Mouse (Mus musculus) fibroblast of lung, adult 2 months (primary cell): Measurements from ENCODE around the gene Cct5.
"Not testable (repeated sequence)": the region's sequence is repeated elsewhere in the genome, so short reads cannot be mapped to it uniquely, and the experiment has no call there.

Experiments
- DNase-seq: peaks from one replicate; pipeline ENCODE4 v3.0.0-alpha.2; 2011; ENCODE audit warnings: low read depth

Cct5 gene

GRCm38 (mm10) chr15:31599834-31600233, 1.8 kb downstream of the Cct5 start:
- no peak for DNase-seq

GRCm38 (mm10) chr15:31595651-31596050, 6.0 kb downstream of the Cct5 start:
- DNase-seq = no peak

- DNase-seq = no peak
Measured at GRCm38 (mm10) chr15:31594260-31594659, 7.3 kb downstream of the Cct5 start.

- no peak for DNase-seq
Measured at GRCm38 (mm10) chr15:31592531-31592930, 9.1 kb downstream of the Cct5 start.

- DNase-seq = no peak
Measured at GRCm38 (mm10) chr15:31590176-31590575, 11.4 kb downstream of the Cct5 start.

- no peak for DNase-seq
Measured at GRCm38 (mm10) chr15:31588989-31589640, 12.5 kb downstream of the Cct5 start.

- no peak for DNase-seq
Measured at GRCm38 (mm10) chr15:31587789-31588188, 13.8 kb downstream of the Cct5 start.

- DNase-seq = no peak
Measured at GRCm38 (mm10) chr15:31586519-31586918, 15.1 kb downstream of the Cct5 start.

- DNase-seq = no peak
Measured at GRCm38 (mm10) chr15:31586088-31586487, 15.5 kb downstream of the Cct5 start.

- DNase-seq = no peak
Measured at GRCm38 (mm10) chr15:31585238-31585637, 16.4 kb downstream of the Cct5 start.

- DNase-seq = no peak
Measured at GRCm38 (mm10) chr15:31583304-31584085, 18.1 kb downstream of the Cct5 start.

GRCm38 (mm10) chr15:31581086-31581485, 20.5 kb downstream of the Cct5 start:
- DNase-seq = not testable (repeated sequence)

GRCm38 (mm10) chr15:31576076-31576475, 25.5 kb downstream of the Cct5 start:
- DNase-seq = no peak

GRCm38 (mm10) chr15:31573692-31574091, 27.9 kb downstream of the Cct5 start:
- no peak for DNase-seq

GRCm38 (mm10) chr15:31573287-31573686, 28.3 kb downstream of the Cct5 start:
- DNase-seq = no peak

- peak; percentile 92 for DNase-seq
Measured at GRCm38 (mm10) chr15:31571906-31572722, 29.5 kb downstream of the Cct5 start.

- no peak for DNase-seq
Measured at GRCm38 (mm10) chr15:31570959-31571358, 30.6 kb downstream of the Cct5 start.

- DNase-seq = no peak
Measured at GRCm38 (mm10) chr15:31569325-31570022, 32.1 kb downstream of the Cct5 start.

- DNase-seq = no peak
Measured at GRCm38 (mm10) chr15:31568581-31568996, 33.0 kb downstream of the Cct5 start.

- no peak for DNase-seq
Measured at GRCm38 (mm10) chr15:31567431-31567830, 34.2 kb downstream of the Cct5 start.

GRCm38 (mm10) chr15:31565786-31566185, 35.8 kb downstream of the Cct5 start:
- DNase-seq = no peak

GRCm38 (mm10) chr15:31565184-31565583, 36.4 kb downstream of the Cct5 start, which contains the start of gene Cmbl:
Gene Cmbl (plus strand): TSS chr15:31565389.
- no peak for DNase-seq
